Mouse (Mus musculus): ENCODE results near the gene Pllp. TPM values are rescaled to one million over a fixed set of nuclear protein-coding genes. Genes with fewer than 3 reads are reported as not detected.

Pllp gene
- polyA plus RNA-seq, 1 experiment: 242 TPM

DNA sequence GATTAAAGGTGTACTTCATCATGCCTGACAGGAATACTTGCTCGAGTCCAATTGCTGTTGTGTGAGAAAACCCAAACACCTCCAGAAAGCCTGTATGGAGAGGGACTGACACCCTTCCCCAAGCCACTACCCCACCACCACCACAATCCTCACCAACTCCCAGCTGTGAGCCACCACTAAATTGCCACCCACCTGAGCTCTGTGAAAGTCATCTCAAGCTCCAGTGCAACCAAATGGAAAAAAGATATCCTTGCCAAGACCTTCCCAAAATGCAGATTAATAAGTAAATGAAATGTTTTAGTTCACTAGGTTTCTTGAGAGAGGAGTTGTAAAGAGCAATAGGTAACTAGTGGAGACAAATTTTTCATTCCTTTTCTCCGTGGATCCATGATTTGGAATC, 31.4 kb downstream of the Pllp start:
- WGBS: 84% methylated on average over 2 of the region's 2 CpGs
- H3K4me3 ChIP-seq (replicated peaks; ENCODE audit: insufficient read depth, low read depth, low read length): no peak overlapping the region
- DNase-seq: no peak

DNA sequence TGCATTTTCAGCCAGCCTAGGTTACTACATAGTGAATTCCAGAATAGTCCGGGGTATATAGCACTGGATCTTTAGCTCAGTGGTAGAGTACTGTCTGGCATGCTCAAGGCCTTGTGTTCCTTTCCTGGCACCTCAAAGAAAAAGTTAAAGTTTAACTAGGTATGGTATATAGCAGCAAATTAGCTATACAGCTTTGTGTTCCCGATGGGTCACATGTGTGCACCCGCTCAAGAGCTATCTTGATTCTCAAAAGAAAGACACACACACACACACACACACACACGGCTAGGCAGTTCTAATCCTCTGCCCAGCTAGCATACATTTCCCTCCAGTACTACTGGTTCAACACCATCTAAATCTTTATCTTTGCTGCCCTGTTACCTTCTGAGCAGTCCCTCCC, 35.7 kb downstream of the Pllp start:
- Histone ChIP-seq H3K27me3 (ENCODE audit: control insufficient read depth, insufficient read depth, low read length) (no peaks in the 10 kb centered on the region), H3K4me3 (replicated peaks; ENCODE audit: insufficient read depth, low read depth, low read length) (no peak overlapping the region), H3K4me1 (ENCODE audit: control insufficient read depth, insufficient read depth, low read length) (no peaks in the 10 kb centered on the region), H3K27ac (ENCODE audit: insufficient read depth, low read length) (no peak overlapping the region)
- no peak for DNase-seq
- 95% methylated on average over 4 of the region's 4 CpGs for WGBS
- TF ChIP-seq CTCF (IDR thresholded peaks at IDR 0.05; ENCODE audit: borderline replicate concordance, insufficient read depth, low read depth, low read length) (no peak), POLR2A (IDR thresholded peaks at IDR 0.05; ENCODE audit: borderline replicate concordance, insufficient read depth, low read length) (no peak)

More for the DNA sequence above, 31.4 kb downstream of the Pllp start:
- TF ChIP-seq POLR2A (IDR thresholded peaks at IDR 0.05; ENCODE audit: borderline replicate concordance, insufficient read depth, low read length): no peak
- TF ChIP-seq CTCF (IDR thresholded peaks at IDR 0.05; ENCODE audit: borderline replicate concordance, insufficient read depth, low read depth, low read length): no peak
- Histone ChIP-seq H3K4me1 (ENCODE audit: control insufficient read depth, insufficient read depth, low read length) (no peaks in the 10 kb centered on the region; the same call in 1 of the 2 replicates), H3K27ac (ENCODE audit: insufficient read depth, low read length) (no peak overlapping the region), H3K27me3 (ENCODE audit: control insufficient read depth, insufficient read depth, low read length) (no peaks in the 10 kb centered on the region)

DNA sequence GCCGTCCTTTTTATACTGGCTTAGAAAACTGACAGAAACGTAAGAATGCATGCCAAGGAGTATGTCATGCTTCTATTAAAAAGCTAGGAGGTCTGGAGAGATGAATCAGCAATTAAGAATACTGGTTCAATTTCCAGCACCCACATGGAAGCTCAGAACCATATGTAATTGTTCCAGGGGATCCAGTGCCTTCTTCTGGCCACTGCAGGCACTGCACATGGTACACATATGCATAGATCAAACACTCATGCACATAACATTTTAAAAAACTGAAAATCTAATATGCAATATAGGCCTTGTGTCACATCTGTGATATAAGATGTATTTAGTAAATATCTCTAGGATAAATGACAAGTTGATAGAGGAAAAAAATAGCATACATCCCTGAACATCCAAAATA, 38.0 kb downstream of the Pllp start:
- 23% methylated on average over 2 of the region's 2 CpGs for WGBS
- H3K4me3 ChIP-seq (replicated peaks; ENCODE audit: insufficient read depth, low read depth, low read length): no peak overlapping the region
- H3K27ac ChIP-seq (ENCODE audit: insufficient read depth, low read length): no peak overlapping the region
- no peak for DNase-seq
- TF ChIP-seq CTCF (IDR thresholded peaks at IDR 0.05; ENCODE audit: borderline replicate concordance, insufficient read depth, low read depth, low read length) (no peak), POLR2A (IDR thresholded peaks at IDR 0.05; ENCODE audit: borderline replicate concordance, insufficient read depth, low read length) (no peak)
- H3K4me1 ChIP-seq (ENCODE audit: control insufficient read depth, insufficient read depth, low read length): no peaks in the 10 kb centered on the region
- no peaks in the 10 kb centered on the region for H3K27me3 ChIP-seq (ENCODE audit: control insufficient read depth, insufficient read depth, low read length)

DNA sequence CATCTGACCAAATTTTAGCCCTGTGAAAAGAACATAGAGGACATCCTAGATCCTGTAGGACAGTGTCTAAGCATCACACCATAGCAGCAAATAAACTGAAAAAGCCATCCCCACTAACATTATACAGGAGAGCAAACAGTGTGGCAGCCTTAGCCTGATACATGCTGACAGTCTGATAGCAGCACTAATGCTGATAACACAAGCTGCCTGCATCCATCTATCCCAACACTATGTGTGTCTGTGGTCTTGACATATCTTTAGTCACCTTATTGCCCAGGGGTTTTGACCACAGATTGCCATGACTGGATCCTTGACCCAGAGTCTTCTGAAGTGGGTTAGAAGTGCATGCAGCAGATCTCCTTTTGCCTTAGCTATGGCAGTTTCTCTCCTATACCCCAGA, 41.1 kb downstream of the Pllp start:
- Histone ChIP-seq H3K27ac (ENCODE audit: insufficient read depth, low read length) (no peak overlapping the region), H3K27me3 (ENCODE audit: control insufficient read depth, insufficient read depth, low read length) (no peaks in the 10 kb centered on the region), H3K4me3 (replicated peaks; ENCODE audit: insufficient read depth, low read depth, low read length) (no peak overlapping the region), H3K4me1 (ENCODE audit: control insufficient read depth, insufficient read depth, low read length) (no peaks in the 10 kb centered on the region)
- TF ChIP-seq CTCF (IDR thresholded peaks at IDR 0.05; ENCODE audit: borderline replicate concordance, insufficient read depth, low read depth, low read length) (no peak), POLR2A (IDR thresholded peaks at IDR 0.05; ENCODE audit: borderline replicate concordance, insufficient read depth, low read length) (no peak)
- no peak for DNase-seq

DNA sequence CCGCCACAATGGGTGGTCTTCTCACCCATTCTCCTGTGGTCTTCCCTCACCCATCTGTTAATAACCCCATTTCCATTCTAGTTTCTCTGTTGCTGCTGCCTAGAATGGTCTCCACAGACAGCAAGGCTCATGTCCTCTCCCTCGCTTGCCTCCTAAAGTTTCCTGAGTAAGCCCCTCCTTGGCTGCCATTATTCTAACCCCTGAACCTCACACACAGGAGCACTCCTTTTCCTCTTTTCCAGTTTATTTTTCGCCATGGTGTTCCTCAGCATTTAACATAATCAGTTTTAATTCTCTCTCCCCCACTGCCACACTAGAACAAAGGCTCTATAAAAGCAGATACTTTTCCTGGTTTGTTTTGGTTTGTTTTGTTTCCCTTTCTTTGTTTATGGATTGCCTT, 43.1 kb downstream of the Pllp start:
- 91% methylated on average over 3 of the region's 3 CpGs for WGBS
- Histone ChIP-seq H3K4me3 (replicated peaks; ENCODE audit: insufficient read depth, low read depth, low read length) (no peak overlapping the region), H3K4me1 (ENCODE audit: control insufficient read depth, insufficient read depth, low read length) (no peaks in the 10 kb centered on the region), H3K27ac (ENCODE audit: insufficient read depth, low read length) (no peak overlapping the region), H3K27me3 (ENCODE audit: control insufficient read depth, insufficient read depth, low read length) (no peaks in the 10 kb centered on the region)
- TF ChIP-seq CTCF (IDR thresholded peaks at IDR 0.05; ENCODE audit: borderline replicate concordance, insufficient read depth, low read depth, low read length) (no peak), POLR2A (IDR thresholded peaks at IDR 0.05; ENCODE audit: borderline replicate concordance, insufficient read depth, low read length) (no peak)
- DNase-seq: no peak

DNA sequence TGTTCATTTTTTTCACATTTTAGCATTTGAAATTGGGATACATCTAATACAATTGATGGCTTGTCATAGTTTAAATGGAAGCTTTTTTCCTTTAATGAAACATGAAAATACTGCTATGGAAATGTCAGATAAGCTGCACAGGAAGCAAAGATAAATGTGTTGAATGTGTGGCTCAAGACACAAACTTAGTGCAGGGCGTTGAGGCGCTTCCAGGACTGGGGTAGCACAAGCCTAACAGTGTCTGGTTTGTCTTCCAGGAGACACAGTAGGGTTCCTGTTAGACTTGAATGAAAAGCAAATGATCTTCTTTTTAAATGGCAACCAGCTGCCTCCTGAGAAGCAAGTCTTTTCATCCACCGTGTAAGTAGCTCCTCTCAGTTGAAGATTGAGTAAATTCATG, 46.6 kb downstream of the Pllp start:
- Histone ChIP-seq H3K4me3 (replicated peaks; ENCODE audit: insufficient read depth, low read depth, low read length) (no peak overlapping the region), H3K4me1 (ENCODE audit: control insufficient read depth, insufficient read depth, low read length) (no peaks in the 10 kb centered on the region), H3K27ac (ENCODE audit: insufficient read depth, low read length) (no peak overlapping the region), H3K27me3 (ENCODE audit: control insufficient read depth, insufficient read depth, low read length) (no peaks in the 10 kb centered on the region)
- no peak for DNase-seq
- 37% methylated on average over 3 of the region's 3 CpGs for WGBS
- no peak for TF ChIP-seq CTCF (IDR thresholded peaks at IDR 0.05; ENCODE audit: borderline replicate concordance, insufficient read depth, low read depth, low read length)
- no peak for TF ChIP-seq POLR2A (IDR thresholded peaks at IDR 0.05; ENCODE audit: borderline replicate concordance, insufficient read depth, low read length)

DNA sequence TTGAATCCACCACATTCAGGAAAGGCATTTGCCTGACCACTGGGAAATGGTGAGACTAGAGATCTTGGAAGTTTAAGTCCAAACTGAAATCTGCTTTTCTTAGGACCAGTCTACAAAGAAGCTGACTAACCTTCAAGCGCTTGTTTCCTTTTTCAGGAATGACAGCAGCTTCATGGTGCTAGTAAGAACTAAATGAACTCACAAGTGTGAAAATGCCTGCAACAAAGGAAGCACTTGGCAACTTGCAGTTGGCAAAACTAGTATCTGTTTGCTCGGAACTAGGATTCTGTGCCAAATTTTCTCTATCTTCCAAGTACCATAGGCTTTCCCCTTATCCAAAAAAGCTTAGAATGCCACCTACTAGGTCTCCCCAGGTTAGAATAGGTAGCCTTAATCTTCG, 49.9 kb downstream of the Pllp start:
- TF ChIP-seq CTCF (IDR thresholded peaks at IDR 0.05; ENCODE audit: borderline replicate concordance, insufficient read depth, low read depth, low read length) (no peak), POLR2A (IDR thresholded peaks at IDR 0.05; ENCODE audit: borderline replicate concordance, insufficient read depth, low read length) (no peak)
- Histone ChIP-seq H3K4me1 (ENCODE audit: control insufficient read depth, insufficient read depth, low read length) (no peaks in the 10 kb centered on the region), H3K4me3 (replicated peaks; ENCODE audit: insufficient read depth, low read depth, low read length) (no peak overlapping the region), H3K27me3 (ENCODE audit: control insufficient read depth, insufficient read depth, low read length) (no peaks in the 10 kb centered on the region), H3K27ac (ENCODE audit: insufficient read depth, low read length) (no peak overlapping the region)
- 74% methylated on average over 3 of the region's 3 CpGs for WGBS
- DNase-seq: no peak

DNA sequence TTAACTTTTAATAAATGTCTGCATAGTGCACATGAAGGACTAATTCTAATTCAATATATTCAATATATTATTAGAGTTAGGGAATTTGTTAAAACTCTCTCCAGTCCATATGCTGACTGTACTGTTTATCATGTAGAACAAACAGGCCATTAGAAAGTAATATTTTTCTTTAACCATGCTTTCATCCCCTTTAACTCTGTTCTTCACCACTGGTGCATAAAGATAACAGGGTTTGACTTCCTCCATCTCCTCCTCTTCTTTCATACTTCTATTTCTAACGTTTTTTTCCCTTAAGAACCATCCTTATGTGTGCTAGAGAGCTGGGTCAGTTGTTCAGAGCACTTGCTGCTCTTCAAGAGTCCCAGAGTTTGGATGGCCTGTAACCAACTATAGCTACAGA, 50.9 kb downstream of the Pllp start:
- TF ChIP-seq CTCF (IDR thresholded peaks at IDR 0.05; ENCODE audit: borderline replicate concordance, insufficient read depth, low read depth, low read length) (no peak), POLR2A (IDR thresholded peaks at IDR 0.05; ENCODE audit: borderline replicate concordance, insufficient read depth, low read length) (no peak)
- Histone ChIP-seq H3K4me3 (replicated peaks; ENCODE audit: insufficient read depth, low read depth, low read length) (no peak overlapping the region), H3K27ac (ENCODE audit: insufficient read depth, low read length) (no peak overlapping the region), H3K27me3 (ENCODE audit: control insufficient read depth, insufficient read depth, low read length) (no peaks in the 10 kb centered on the region), H3K4me1 (ENCODE audit: control insufficient read depth, insufficient read depth, low read length) (no peaks in the 10 kb centered on the region)
- DNase-seq: no peak
- 77% methylated on average over 1 of the region's 1 CpGs for WGBS
